Mouse (Mus musculus) liver, postnatal 0 days (tissue): Measurements from ENCODE around the gene Grm2. TPM values are rescaled to one million over a fixed set of nuclear protein-coding genes. Genes with fewer than 3 reads are reported as not detected.

Experiments used
- ATAC-seq: fragments of 200-750 bp; cut with Nextera tagmentation; 2 replicates; pipeline ENCODE4 v1.8.0; 2017; ENCODE audit warnings: mild to moderate bottlenecking, moderate library complexity
- DNase-seq: peaks from one replicate; pipeline ENCODE4 v3.0.0-alpha.2; 2016
- H3K27ac ChIP-seq: fragments of 300-500 bp; sonication (generic); 2 replicates; pipeline ENCODE4 v1.5.1; 2014; ENCODE audit warnings: antibody characterized with exemption, moderate library complexity, mild to moderate bottlenecking, low read depth
- H3K27me3 ChIP-seq: fragments of 300-500 bp; sonication (generic); 2 replicates; pipeline ENCODE4 v1.6.1; 2014; ENCODE audit warnings: low read length, control low read depth, mixed read lengths; ENCODE audit not compliant: insufficient read depth
- H3K36me3 ChIP-seq: fragments of 300-500 bp; sonication (generic); replicated peaks from 2 replicates; pipeline ENCODE4 v1.6.1; 2014; ENCODE audit warnings: mild to moderate bottlenecking, control low read depth, low read length, moderate library complexity, mixed read lengths; ENCODE audit not compliant: insufficient read depth
- H3K4me1 ChIP-seq: fragments of 300-500 bp; sonication (generic); 2 replicates; pipeline ENCODE4 v1.6.1; 2014; ENCODE audit warnings: antibody characterized with exemption, mild to moderate bottlenecking, control low read depth; ENCODE audit not compliant: insufficient read depth
- H3K4me2 ChIP-seq: fragments of 300-500 bp; sonication (generic); 2 replicates; pipeline ENCODE4 v1.6.1; 2014; ENCODE audit warnings: low read depth, mild to moderate bottlenecking, low read length, moderate library complexity, mixed read lengths
- H3K4me3 ChIP-seq: fragments of 300-500 bp; sonication (generic); 2 replicates; pipeline ENCODE4 v1.5.1; 2014; ENCODE audit warnings: low read depth, low read length
- H3K9ac ChIP-seq: fragments of 300-500 bp; sonication (generic); replicated peaks from 2 replicates; pipeline ENCODE4 v1.6.1; 2014; ENCODE audit warnings: mild to moderate bottlenecking, moderate library complexity
- H3K9me3 ChIP-seq: fragments of 300-500 bp; sonication (generic); 2 replicates; pipeline ENCODE4 v1.6.1; 2016; ENCODE audit warnings: mild to moderate bottlenecking, control low read depth, low read length, mixed read lengths
- CTCF ChIP-seq: sonication (generic); IDR thresholded peaks from 2 replicates; pipeline ENCODE4 v1.5.1; 2016; ENCODE audit warnings: antibody characterized with exemption, low read depth
- EP300 ChIP-seq: IDR thresholded peaks from 2 replicates; pipeline ENCODE4 v1.6.1; 2016; ENCODE audit warnings: antibody characterized with exemption, low read depth, mild to moderate bottlenecking
- WGBS: fragments of 180-500 bp; shearing (Covaris S2); extraction: QIAGEN DNeasy Blood & Tissue Kit; methylation state at CpG from one replicate; pipeline ENCODE4 v1.1.7; 2014; ENCODE audit not compliant: insufficient replicate concordance; 5-methylcytosine and 5-hydroxymethylcytosine counted together
- polyA plus RNA-seq: library from polyadenylated mRNA; unstranded; fragments of >200 nt; fragmentation: Nextera tagmentation; extraction: Ambion mirVana; gene quantifications from 2 replicates; pipeline ENCODE4 v1.2.1, GENCODE M21; 2015

The Grm2 gene
- polyA plus RNA-seq, result not detected in 2 replicates

GRCm38 (mm10) chr9:106655884-106656720, at the start of gene Grm2:
Grm2 (minus strand) TSS chr9:106656082.
- Histone ChIP-seq H3K4me1 (no peaks in the 10 kb centered on the region), H3K4me3 (peak within 1 kb of the TSS; percentile 24; the same call in 1 of the 2 replicates), H3K9me3 (no peaks in the 10 kb centered on the region), H3K9ac (no peak within 1 kb of the TSS), H3K36me3 (peaks cover 25% of the 10 kb centered on the region), H3K27me3 (peaks cover 26% of the 10 kb centered on the region), H3K4me2 (peak within 1 kb of the TSS; percentile 62), H3K27ac (no peak within 1 kb of the TSS)
- TF ChIP-seq CTCF, result no peak
- no peak for TF ChIP-seq EP300
- WGBS, result 3% methylated on average over 28 of the region's 44 CpGs
- ATAC-seq (peak; percentile 65), DNase-seq (peak; percentile 76)

GRCm38 (mm10) chr9:106692973-106693481, 37.1 kb upstream of the Grm2 start:
- Histone ChIP-seq H3K9me3 (no peaks in the 10 kb centered on the region), H3K4me1 (no peaks in the 10 kb centered on the region), H3K27ac (no peak overlapping the region), H3K36me3 (peaks cover 39% of the 10 kb centered on the region), H3K9ac (no peak overlapping the region), H3K27me3 (no peaks in the 10 kb centered on the region), H3K4me3 (no peak overlapping the region), H3K4me2 (no peak overlapping the region)
- ATAC-seq, result no peak
- no peak for DNase-seq
- TF ChIP-seq EP300, result no peak
- no peak for TF ChIP-seq CTCF
- 91% methylated on average over 11 of the region's 11 CpGs for WGBS

- H3K27ac ChIP-seq, result no peak overlapping the region
- no peak for DNase-seq
- 77% methylated on average over 8 of the region's 8 CpGs for WGBS
- H3K9me3 ChIP-seq, result no peaks in the 10 kb centered on the region
- TF ChIP-seq EP300 (no peak), CTCF (no peak)
- no peak overlapping the region for H3K4me3 ChIP-seq
- ATAC-seq, result no peak
- no peak overlapping the region for H3K9ac ChIP-seq
- H3K36me3 ChIP-seq, result peaks cover 13% of the 10 kb centered on the region
- no peak overlapping the region for H3K4me2 ChIP-seq
- H3K27me3 ChIP-seq, result no peaks in the 10 kb centered on the region
- H3K4me1 ChIP-seq, result peaks cover 19% of the 10 kb centered on the region
These were observed 33.0 kb upstream of the Grm2 start for GRCm38 (mm10) chr9:106688834-106689233.

GRCm38 (mm10) chr9:106686983-106687650, 31.2 kb upstream of the Grm2 start:
- Histone ChIP-seq H3K9me3 (no peaks in the 10 kb centered on the region), H3K4me1 (peaks cover 19% of the 10 kb centered on the region), H3K4me2 (0 out of 2 replicates have a peak overlapping the region, but pooled peaks have one; percentile 20), H3K4me3 (no peak overlapping the region), H3K27ac (no peak overlapping the region), H3K27me3 (no peaks in the 10 kb centered on the region), H3K36me3 (no peaks in the 10 kb centered on the region), H3K9ac (no peak overlapping the region)
- DNase-seq, result peak; percentile 75
- TF ChIP-seq CTCF (peak; percentile 93), EP300 (no peak)
- 0 out of 2 replicates have a peak, but pooled peaks have one; percentile 22 for ATAC-seq
- WGBS, result 32% methylated on average over 8 of the region's 8 CpGs

- TF ChIP-seq CTCF (no peak), EP300 (no peak)
- WGBS, result under 1% methylated on average over 69 of the region's 86 CpGs
- H3K4me1 ChIP-seq, result peaks cover 19% of the 10 kb centered on the region
- peak within 1 kb of the TSS; percentile 77 for H3K4me3 ChIP-seq
- H3K27ac ChIP-seq, result peak within 1 kb of the TSS; percentile 77
- peak; percentile 83 for DNase-seq
- H3K9ac ChIP-seq, result peak within 1 kb of the TSS; percentile 76
- no peaks in the 10 kb centered on the region for H3K36me3 ChIP-seq
- no peaks in the 10 kb centered on the region for H3K9me3 ChIP-seq
- H3K4me2 ChIP-seq, result peak within 1 kb of the TSS; percentile 99
- H3K27me3 ChIP-seq, result no peaks in the 10 kb centered on the region
- peak; percentile 84 for ATAC-seq
These were observed 29.6 kb upstream of the Grm2 start, which contains the start of gene Tex264 for GRCm38 (mm10) chr9:106685249-106686101. Tex264 (minus strand) TSS chr9:106685927.
